Mouse (Mus musculus) left cerebral cortex, postnatal 4 days (tissue): ENCODE results near the gene Cbfa2t2. TPM values are rescaled to one million over a fixed set of nuclear protein-coding genes. Genes with fewer than 3 reads are reported as not detected.

ENCODE experiments used
- DNase-seq: peaks from one replicate; pipeline ENCODE4 v3.0.0-alpha.2; 2022
- intact Hi-C: fragments of 180-260 bp; cut with DNase I; formaldehyde crosslinking; loops from one replicate; pipeline ENCODE4 v1.15.1; 2025
- total RNA-seq, 2 experiments: library from RNA; stranded (reverse); gene quantifications; 2 replicates each; pipeline ENCODE4 v1.2.3; 2021

Gene Cbfa2t2
- total RNA-seq, 2 experiments from 2014 or later = 48.3 to 55.2 TPM

- intact Hi-C loops = no loop called here
- DNase-seq = no peak
Observed at GRCm38 (mm10) chr2:154563612-154564170, 127.4 kb downstream of the Cbfa2t2 start.

DNA sequence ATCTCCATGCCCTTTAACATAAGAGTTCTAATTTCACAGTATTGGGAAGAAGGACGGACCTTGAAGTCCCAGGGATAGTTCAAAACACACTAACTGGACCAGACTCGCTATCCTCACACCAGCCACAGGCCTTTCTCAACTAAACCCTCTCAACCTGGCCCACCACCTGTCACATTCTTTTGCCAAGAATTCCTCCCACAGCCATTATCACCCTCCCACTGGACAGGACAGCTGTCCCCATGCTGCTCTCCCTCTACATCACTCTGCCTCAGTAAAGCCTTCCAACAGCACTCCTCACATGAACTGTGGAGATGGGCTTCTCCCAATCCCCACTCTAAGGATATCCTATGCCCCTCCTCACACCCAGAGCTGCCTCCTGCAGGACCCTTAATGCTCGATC, 129.3 kb downstream of the Cbfa2t2 start:
- DNase-seq = peak; percentile 78
- intact Hi-C loops = no loop called here

- no peak for DNase-seq
- intact Hi-C loops = no loop called here
Observed at GRCm38 (mm10) chr2:154566641-154567040, 130.4 kb downstream of the Cbfa2t2 start.

GRCm38 (mm10) chr2:154567766-154568165, 131.5 kb downstream of the Cbfa2t2 start:
- DNase-seq = no peak
- intact Hi-C loops = no loop called here

GRCm38 (mm10) chr2:154568329-154569070, 132.2 kb downstream of the Cbfa2t2 start:
- intact Hi-C loops = no loop called here

GRCm38 (mm10) chr2:154569071-154569748, 132.9 kb downstream of the Cbfa2t2 start:
- intact Hi-C loops = no loop called here
- DNase-seq = peak; percentile 64

More at GRCm38 (mm10) chr2:154568329-154569070, 132.2 kb downstream of the Cbfa2t2 start:
- peak; percentile 80 for DNase-seq

DNA sequence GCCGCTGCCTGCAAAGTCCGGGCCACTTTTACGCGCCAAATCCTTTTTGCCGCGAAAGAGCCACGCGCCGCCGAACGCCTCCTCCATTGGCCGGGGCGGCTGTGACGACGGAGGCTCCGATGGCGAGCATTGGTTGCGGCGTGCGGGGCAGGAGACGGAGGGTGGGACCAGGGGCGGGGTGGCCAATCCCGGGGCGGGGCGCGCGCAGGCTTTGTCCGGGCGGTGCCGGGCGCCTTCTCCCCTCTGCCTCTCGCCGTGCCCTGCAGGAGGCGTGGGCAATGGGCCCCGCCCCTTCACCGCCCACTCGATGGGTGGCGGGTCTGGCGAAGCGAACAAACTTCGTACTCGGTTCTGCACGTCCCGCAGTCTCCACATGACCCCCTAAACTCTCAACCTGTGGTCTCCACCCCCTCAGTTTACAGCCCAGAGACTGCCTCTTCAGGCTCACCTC, 133.6 kb downstream of the Cbfa2t2 start, which contains the start of gene E2f1:
E2f1 (minus strand) TSS at position 57 of the 451 bp plus-strand sequence.
- DNase-seq = peak; percentile 98

DNA sequence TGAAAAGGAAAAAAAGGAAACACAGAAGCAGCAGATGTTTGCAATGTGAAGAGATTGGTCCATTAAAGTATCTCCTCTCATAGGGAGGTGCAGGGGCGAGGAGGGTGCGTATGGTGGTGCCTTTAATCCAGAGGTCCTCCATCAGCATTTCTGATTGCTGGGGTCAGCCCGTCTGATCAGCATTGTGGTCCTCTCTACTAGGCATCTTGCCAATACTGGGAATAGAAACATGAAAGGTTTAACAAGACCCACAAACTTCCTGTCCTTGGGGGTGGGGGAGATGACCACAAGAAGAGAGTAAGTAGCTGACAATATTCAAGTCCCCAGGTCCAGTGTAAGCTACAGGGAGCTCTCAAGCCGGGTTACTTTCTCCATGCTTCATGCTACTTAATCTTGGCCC, 134.4 kb downstream of the Cbfa2t2 start:
- intact Hi-C loops = no loop called here

More for the DNA sequence above, 133.6 kb downstream of the Cbfa2t2 start, which contains the start of gene E2f1:
- intact Hi-C loops = no loop called here

GRCm38 (mm10) chr2:154571266-154571665, 135.0 kb downstream of the Cbfa2t2 start:
- intact Hi-C loops = no loop called here
- no peak for DNase-seq

More for the DNA sequence above, 134.4 kb downstream of the Cbfa2t2 start:
- no peak for DNase-seq

DNA sequence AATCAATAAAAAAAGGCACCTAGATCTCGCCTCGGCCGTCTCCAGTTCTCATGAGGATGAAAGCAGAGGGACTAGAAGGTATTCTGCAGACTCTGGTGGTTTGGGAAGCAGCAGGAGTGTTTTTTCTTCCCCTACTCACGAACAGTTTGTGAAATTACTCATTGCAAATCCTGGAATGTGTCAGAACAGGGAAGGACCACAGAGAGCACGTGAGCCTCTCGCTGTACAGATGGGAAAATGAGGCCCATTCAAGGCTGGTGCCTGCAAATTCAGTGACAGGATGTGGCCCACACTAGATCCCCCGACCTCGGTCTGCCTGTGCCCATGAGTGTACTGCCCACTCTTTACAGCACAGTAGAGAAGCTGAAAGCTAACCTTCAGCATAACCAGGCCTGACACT, 135.7 kb downstream of the Cbfa2t2 start:
- DNase-seq = no peak
- intact Hi-C loops = no loop called here

- intact Hi-C loops = no loop called here
- DNase-seq = peak; percentile 61
Observed at GRCm38 (mm10) chr2:154572996-154573395, 136.7 kb downstream of the Cbfa2t2 start.

GRCm38 (mm10) chr2:154574271-154574670, 138.0 kb downstream of the Cbfa2t2 start:
- DNase-seq = peak; percentile 75
- intact Hi-C loops = no loop called here

DNA sequence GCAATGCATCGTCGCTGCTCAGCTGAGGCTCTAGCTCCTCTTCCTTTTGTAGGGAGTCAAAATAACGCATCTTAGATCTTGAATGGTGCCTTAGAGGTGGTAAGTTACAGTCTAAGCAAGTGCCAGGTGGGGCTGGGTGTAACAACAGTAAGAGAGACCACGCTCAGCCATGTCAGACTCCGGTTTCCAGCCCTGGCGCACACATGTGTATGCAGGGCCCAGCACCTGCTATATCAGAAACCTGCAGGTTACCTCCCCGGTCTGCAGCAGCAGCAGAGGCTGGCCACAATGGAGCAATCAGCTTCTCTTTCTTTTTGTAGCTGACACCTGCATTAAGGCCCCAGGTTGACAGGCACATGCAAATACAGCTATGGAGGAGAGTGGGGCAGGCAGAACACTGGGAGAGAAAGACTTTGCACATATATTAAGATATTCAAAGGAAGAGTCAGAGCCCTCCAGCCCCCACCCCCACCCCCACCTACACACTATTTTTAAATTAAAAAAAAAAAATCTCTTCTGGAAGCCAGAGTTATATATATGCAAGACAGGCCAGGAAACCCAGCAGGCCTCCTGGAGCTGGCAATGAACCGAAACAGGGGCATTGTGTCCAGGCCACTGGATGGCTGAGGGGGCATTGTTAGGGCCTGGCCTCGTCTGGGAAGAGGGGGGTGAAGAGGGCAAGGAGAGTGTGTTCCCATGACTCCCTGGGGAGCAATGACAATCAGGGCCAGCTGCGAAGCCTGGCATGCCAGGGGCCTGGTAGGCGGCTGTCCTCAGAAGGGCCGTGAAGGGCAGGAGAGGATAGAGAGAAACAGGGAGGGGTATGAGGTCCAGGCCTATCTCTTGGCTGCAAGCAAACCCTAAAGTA, 140.8 kb downstream of the Cbfa2t2 start:
- peak; percentile 36 for DNase-seq
- intact Hi-C loops = no loop called here

DNA sequence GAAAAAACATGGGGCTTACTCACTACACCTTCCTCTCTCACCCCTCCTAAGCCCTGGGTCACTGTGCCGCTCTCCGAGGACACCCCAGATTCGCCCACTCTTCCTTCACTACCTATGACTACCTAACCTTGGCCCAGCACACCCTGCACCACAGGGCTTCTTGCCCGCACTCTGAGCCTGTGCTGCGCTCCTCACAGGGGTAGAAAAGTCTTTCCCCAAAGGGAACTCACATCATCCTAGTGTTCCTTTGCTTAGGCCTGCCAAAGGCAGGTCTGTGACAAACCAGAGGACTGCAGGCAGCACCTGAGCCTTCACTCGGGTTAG, 141.4 kb downstream of the Cbfa2t2 start:
- no peak for DNase-seq
- intact Hi-C loops = no loop called here

- intact Hi-C loops = no loop called here
- DNase-seq = no peak
Observed at GRCm38 (mm10) chr2:154580586-154580985, 144.3 kb downstream of the Cbfa2t2 start.

GRCm38 (mm10) chr2:154581421-154581820, 145.1 kb downstream of the Cbfa2t2 start:
- DNase-seq = no peak
- intact Hi-C loops = no loop called here

DNA sequence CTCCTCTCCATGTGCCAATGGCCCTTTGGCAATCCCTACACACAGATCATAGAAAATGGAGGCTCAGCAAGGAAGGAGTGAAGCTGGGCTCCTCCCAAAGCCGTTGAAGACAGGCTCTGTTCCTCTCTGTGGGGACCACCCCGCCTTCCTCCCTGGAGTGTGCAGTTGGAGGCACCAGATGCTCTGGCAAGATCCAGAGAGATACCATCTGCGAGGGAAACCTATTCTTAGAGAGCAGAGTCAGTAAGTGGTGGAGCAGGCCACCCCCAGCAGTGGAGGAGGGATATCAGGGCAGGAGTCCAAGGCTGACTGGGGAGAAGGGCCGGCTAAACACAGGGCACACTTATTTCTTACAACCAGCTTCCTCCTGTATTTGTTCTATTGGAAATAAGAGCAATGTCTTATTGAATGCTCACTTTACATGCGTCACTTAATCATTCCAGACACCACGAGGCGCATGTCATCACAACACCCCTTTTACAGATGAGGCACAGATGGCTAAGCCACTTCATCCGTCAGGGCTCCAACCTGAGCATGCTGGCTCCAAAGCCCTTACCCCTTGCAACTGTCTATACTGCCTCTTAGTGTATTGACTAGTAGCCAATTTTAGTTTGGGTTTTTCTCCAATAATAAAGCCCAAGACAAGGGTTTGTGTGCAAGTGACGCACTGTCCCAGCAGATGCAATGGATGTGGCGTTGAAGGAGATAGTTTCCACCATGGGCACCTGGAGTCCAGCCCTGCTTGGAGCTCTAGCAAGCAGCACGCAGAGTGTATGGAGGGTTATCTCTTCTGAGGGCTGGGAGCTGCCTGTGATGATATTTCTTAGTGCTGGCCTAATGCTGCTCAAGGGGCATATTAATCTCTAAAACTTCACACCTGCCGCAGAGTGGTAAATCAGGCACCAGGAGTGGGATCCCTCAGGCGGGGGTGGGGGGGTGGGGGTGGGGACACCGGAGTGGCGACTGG, 147.9 kb downstream of the Cbfa2t2 start:
- intact Hi-C loops = no loop called here
- DNase-seq = peak; percentile 92

DNA sequence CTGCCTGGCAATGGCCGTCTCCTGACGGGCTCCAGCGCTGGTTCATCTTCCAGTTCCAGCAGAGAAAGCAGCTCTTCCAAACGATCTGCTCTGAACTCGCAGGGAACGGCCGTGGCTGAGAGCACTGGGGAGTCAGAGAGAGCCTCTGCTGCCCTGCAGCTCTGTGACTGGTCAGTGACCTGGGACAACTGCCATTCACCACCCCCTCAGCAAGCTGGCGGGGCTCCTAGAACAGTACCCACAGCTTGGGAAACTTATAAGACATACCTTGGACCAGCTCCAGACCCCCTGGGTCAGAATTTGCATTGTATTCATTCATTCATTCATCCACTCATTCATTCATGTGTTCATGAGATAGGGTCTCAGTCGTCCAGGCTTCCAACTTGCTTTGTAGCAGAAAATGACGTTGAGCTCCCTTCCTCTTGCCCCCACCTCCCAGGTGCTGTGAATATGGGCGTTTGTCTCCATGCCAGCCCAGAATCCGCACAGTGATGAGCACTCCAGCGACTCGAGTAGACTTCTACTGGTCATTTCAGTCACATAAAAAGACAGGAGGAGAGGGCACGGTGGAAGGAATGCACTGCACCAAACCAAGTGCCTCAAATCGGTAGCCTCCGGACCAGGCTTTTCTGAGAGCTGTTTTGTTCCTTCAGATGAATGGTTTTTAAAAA, 148.8 kb downstream of the Cbfa2t2 start:
- peak; percentile 72 for DNase-seq
- intact Hi-C loops = no loop called here

DNA sequence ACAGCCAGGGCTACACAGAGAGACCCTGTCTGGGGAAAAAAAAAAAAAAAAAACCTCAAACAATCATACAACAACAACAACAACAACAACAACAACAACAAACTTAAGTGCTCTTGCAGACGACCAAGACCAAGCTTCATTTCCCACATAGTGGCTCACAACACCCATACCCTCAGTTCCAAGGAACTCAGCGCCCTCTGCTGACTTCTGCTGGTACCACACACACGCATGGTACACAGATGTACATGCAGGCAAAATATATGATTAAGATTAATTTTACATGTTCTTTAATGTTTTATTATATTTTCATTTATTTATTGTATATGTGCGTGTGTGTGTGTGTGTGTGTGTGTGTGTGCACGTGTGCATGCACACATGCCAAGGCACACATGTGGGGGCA, 150.1 kb downstream of the Cbfa2t2 start:
- intact Hi-C loops = no loop called here
- peak; percentile 82 for DNase-seq
